Mouse (Mus musculus) ES-CJ7 (cell line): Measurements from ENCODE around the gene Krtap4-8.
"Not testable (repeated sequence)": the region's sequence is repeated elsewhere in the genome, so short reads cannot be mapped to it uniquely, and the experiment has no call there.

Source experiments
- DNase-seq: peaks from one replicate; pipeline ENCODE4 v3.0.0; 2011; ENCODE audit warnings: low read depth, low spot score

Krtap4-8 gene

DNA sequence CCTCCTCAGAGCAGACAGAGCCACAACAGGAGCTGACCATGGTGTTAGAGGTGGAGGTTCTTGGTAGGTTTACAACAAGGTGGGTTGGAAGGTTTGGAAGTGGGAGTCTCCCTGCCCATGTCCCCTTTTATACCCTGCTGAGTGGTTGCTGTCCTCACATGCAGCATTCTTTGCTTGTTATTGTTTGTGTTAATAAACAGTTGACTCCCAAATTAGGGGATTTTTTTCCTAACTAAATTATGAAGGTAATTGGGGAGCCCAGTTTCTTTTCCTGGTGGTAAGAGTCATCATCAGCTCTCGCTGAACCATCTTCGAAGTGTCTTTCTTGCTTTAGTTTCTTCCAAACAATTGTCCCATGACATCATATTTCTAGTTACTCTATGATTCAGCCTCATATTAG, at the start of gene Krtap4-8:
TSS of gene Krtap4-8 (minus strand) at position 101 of the 400 bp plus-strand sequence.
- no peak for DNase-seq

DNA sequence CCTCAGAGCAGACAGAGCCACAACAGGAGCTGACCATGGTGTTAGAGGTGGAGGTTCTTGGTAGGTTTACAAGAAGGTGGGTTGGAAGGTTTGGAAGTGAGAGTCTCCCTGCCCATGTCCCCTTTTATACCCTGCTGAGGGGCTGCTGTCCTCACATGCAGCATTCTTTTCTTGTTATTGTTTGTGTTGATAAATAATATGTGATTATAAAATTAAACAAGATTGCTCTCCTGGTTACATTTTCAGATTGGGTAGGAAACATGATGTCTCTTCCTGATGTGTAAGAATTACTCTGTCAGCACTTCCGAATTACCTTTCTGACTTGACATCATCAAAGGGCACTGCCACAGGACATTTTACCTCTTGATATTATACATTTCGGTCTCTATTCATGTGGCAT, 35.1 kb upstream of the Krtap4-8 start, which contains the start of gene Gm11564:
TSS of gene Gm11564 (minus strand) at position 101 of the 400 bp plus-strand sequence.
- not testable (repeated sequence) for DNase-seq

DNA sequence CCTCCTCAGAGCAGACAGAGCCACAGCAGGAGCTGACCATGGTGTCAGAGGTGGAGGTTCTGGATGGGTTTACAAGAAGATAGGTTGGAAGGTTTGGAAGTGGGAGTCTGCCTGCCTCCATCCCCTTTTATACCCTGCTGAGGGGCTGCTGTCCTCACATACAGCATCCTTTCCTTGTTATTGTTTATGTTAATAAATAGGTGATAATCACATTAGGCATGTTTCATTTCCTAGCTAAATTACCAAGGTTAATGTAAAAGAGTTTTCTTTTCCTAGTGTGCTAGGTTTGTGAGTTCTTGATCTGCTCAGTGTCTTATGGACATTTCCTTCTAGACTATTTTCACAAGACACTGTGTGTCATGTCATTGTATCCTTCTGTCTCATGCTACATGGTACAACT, 29.3 kb upstream of the Krtap4-8 start, which contains the start of gene Krtap4-13:
TSS of gene Krtap4-13 (minus strand) at position 101 of the 400 bp plus-strand sequence.
- not testable (repeated sequence) for DNase-seq

DNA sequence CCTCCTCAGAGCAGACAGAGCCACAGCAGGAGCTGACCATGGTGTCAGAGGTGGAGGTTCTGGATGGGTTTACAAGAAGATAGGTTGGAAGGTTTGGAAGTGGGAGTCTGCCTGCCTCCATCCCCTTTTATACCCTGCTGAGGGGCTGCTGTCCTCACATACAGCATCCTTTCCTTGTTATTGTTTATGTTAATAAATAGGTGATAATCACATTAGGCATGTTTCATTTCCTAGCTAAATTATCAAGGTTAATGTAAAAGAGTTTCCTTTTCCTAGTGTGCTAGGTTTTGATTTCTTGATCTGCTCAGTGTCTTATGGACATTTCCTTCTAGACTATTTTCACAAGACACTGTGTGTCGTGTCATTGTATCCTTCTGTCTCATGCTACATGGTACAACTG, 23.8 kb upstream of the Krtap4-8 start, which contains the start of gene Gm11554:
TSS of gene Gm11554 (minus strand) at position 101 of the 400 bp plus-strand sequence.
- DNase-seq, result not testable (repeated sequence)

DNA sequence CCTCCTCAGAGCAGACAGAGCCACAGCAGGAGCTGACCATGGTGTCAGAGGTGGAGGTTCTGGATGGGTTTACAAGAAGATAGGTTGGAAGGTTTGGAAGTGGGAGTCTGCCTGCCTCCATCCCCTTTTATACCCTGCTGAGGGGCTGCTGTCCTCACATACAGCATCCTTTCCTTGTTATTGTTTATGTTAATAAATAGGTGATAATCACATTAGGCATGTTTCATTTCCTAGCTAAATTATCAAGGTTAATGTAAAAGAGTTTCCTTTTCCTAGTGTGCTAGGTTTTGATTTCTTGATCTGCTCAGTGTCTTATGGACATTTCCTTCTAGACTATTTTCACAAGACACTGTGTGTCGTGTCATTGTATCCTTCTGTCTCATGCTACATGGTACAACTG, 18.3 kb upstream of the Krtap4-8 start, which contains the start of gene Gm11569:
TSS of gene Gm11569 (minus strand) at position 101 of the 400 bp plus-strand sequence.
- not testable (repeated sequence) for DNase-seq

DNA sequence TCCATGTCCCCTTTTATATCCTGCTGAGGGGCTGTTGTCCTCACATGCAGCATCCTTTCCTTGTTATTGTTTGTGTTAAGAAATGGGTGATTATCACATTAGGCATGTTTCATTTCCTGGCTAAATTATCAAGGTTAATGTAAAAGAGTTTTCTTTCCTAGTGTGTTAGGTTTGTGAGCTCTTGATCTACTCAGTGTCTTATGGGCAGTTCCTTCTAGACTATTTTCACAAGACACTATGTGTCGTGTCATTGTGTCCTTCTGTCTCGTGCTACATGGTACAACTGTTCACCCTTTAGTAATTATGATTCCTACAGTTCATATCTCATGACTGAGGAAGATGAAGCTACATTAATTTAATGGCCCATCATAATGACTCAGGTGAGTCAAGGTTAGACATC, 12.9 kb upstream of the Krtap4-8 start, which contains the start of gene Gm11596:
TSS of gene Gm11596 (minus strand) at position 101 of the 400 bp plus-strand sequence.
- DNase-seq, result no peak

DNA sequence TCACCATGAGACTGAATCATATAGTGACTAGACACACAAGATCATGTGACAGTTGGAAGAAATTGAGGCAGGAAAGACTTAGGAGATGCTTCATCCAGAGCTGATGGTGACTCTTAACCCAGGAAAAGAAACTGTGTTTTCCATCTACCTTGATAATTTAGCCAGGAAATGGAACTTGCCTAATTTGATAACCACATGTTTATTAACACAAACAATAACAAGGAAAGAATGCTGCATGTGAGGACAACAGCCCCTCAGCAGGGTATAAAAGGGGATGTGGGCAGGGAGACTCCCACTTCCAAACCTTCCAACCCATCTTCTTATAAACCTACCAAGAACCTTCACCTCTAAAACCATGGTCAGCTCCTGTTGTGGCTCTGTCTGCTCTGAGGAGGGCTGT, 4.4 kb upstream of the Krtap4-8 start, which contains the start of gene Krtap4-9:
TSS of gene Krtap4-9 (plus strand) at position 301 of the 400 bp plus-strand sequence.
- DNase-seq, result not testable (repeated sequence)

DNA sequence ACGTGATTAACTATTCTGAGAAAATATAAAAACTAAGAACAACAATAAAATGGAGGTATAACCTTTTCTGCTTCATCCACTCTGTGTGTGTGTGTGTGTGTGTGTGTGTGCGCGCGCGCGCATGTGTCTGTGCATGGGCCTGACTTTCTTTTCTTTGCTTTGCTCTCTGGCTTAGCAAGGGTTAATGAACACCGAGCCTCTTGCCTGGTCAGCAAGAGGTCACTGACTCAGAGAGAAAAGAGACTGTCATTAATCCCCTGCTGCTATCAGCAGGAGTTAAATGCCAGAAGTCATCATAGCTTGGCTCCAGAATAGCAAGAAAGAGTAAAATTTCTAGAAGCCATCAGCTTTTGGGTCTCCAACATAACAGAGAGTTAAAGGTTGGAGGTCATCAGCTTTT, 2.1 kb downstream of the Krtap4-8 start:
- DNase-seq, result no peak

DNA sequence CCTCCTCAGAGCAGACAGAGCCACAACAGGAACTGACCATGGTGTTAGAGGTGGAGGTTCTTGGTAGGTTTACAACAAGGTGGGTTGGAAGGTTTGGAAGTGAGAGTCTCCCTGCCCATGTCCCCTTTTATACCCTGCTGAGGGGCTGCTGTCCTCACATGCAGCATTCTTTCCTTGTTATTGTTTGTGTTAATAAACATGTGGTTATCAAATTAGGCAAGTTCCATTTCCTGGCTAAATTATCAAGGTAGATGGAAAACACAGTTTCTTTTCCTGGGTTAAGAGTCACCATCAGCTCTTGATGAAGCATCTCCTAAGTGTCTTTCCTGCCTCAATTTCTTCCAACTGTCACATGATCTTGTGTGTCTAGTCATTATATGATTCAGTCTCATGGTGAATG, 7.7 kb downstream of the Krtap4-8 start, which contains the start of gene Gm11595:
TSS of gene Gm11595 (minus strand) at position 101 of the 400 bp plus-strand sequence.
- not testable (repeated sequence) for DNase-seq

DNA sequence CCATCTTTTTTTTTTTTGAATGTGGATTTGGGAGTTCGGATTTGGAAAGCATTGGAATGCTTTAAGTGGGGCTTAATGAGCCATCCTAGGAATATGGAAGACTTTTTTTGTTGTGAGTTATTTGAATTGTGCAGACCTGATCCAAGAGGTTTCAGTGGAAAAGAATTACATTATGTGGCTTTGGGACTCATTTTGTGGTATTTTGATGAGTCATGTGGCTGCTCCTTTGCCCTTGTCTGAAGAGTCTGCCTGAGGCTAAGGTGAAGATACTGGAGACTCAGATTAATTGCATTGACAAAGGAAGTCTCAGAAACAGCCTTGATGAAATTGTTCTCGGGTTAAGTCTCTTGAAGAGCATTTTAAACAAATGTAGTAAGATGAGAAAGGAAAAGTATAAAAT, 12.1 kb downstream of the Krtap4-8 start:
- no peak for DNase-seq

DNA sequence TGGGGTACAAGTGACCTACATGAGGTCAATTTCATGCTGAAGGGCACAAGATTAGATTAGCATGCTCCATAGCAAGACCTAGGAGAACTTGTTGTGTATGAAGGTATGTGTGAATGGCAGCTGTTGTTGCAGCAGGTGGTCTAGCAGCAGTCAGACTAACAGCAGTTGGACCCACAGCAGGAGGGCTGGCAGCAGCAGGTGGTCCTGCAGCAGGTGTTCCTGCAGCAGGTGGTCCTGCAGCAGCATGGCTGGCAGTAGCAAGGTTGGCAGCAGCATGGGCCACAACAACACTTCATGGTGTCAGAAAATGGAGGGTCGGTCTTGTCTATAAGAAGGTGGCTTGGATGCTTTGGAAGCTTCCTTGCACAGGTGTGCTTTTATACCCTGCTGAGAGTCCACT, 21.6 kb downstream of the Krtap4-8 start:
- DNase-seq, result no peak

DNA sequence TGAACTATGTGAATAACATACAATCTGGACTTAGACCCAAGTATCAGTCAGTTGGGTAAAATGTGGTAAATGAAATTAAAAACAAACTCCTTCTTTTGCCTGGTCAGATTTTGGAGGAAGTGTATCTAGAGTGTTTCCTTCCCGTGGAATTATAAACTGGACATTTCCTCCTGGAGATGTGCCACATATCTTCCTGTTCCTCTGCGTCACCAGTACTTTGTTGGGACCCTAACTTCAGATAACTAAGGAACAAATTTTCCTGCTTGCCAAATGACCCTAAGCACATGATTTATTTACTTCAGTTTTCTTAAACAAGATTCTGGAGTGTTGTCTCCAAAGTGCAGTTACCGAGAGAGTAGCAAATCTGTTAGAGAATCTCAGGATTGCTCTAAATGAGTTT, 36.5 kb downstream of the Krtap4-8 start:
- DNase-seq, result no peak

DNA sequence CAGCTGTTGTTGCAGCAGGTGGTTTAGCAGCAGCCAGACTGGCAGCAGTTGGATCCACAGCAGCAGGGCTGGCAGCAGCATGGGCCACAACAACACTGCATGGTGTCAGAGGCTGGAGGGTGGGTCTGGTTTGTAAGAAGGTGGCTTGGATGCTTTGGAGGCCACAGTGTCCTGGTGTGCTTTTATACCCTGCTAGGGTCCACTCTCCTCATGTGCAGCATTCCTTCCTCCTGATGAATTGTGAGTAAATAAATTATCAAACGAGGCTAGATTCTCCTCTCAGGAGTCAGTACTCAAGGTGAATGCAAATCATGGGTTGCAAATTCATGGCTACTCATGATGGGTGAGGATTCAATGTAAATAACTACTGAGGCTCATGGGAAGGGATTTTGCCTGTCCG, 46.3 kb downstream of the Krtap4-8 start, which contains the start of gene Gm14180:
TSS of gene Gm14180 (minus strand) at position 101 of the 400 bp plus-strand sequence.
- DNase-seq, result no peak
